Mouse (Mus musculus) heart, embryonic 16.5 days (tissue): ENCODE measurements at regions not wholly inside any gene's neighbourhood (a gene's known extent, or its start where the extent isn't known, plus 50 kb on each side); places are given as distances from the start of the nearest gene placed in this dataset.

ENCODE experiments used
- ATAC-seq: fragments of 200-750 bp; cut with Nextera tagmentation; replicated peaks from 2 replicates; pipeline ENCODE4 v1.8.0; 2017; ENCODE audit warnings: moderate number of reproducible peaks; ENCODE audit not compliant: insufficient read depth, low FRiP score; ENCODE audit errors: extremely low read depth
- H3K27ac ChIP-seq: fragments of 300-500 bp; sonication (generic); 2 replicates; pipeline ENCODE4 v1.5.1; 2014; ENCODE audit warnings: mild to moderate bottlenecking, low read length, control low read depth, moderate library complexity
- H3K27me3 ChIP-seq: fragments of 300-500 bp; sonication (generic); 2 replicates; pipeline ENCODE4 v1.6.1; 2014; ENCODE audit warnings: low read length, mixed read lengths; ENCODE audit not compliant: control insufficient read depth, insufficient read depth
- H3K36me3 ChIP-seq: fragments of 300-500 bp; sonication (generic); 2 replicates; pipeline ENCODE4 v1.6.1; 2014; ENCODE audit not compliant: control insufficient read depth, insufficient read depth
- H3K4me1 ChIP-seq: fragments of 300-500 bp; sonication (generic); 2 replicates; pipeline ENCODE4 v1.6.1; 2014; ENCODE audit warnings: low read length, mixed read lengths; ENCODE audit not compliant: control insufficient read depth, insufficient read depth
- H3K4me2 ChIP-seq: fragments of 300-500 bp; sonication (generic); 2 replicates; pipeline ENCODE4 v1.6.1; 2014; ENCODE audit warnings: low read depth, mild to moderate bottlenecking, control low read depth, low read length
- H3K4me3 ChIP-seq: fragments of 300-500 bp; sonication (generic); 2 replicates; pipeline ENCODE4 v1.5.1; 2014; ENCODE audit warnings: mild to moderate bottlenecking, control low read depth, low read length
- H3K9ac ChIP-seq: fragments of 300-500 bp; sonication (generic); 2 replicates; pipeline ENCODE4 v1.6.1; 2014; ENCODE audit warnings: low read length, control low read depth
- H3K9me3 ChIP-seq: fragments of 300-500 bp; sonication (generic); replicated peaks from 2 replicates; pipeline ENCODE4 v1.6.1; 2016; ENCODE audit warnings: low read length; ENCODE audit not compliant: control insufficient read depth
- WGBS: fragments of 180-500 bp; shearing (Covaris S2); extraction: QIAGEN DNeasy Blood & Tissue Kit; methylation state at CpG from one replicate; pipeline ENCODE4 v1.1.7; 2014; 5-methylcytosine and 5-hydroxymethylcytosine counted together

GRCm38 (mm10) chr8:109012655-109013054 is 481.2 kb upstream of the Pmfbp1 start:
- no peak overlapping the region for H3K4me3 ChIP-seq
- H3K9ac ChIP-seq, result no peak overlapping the region
- no peaks in the 10 kb centered on the region for H3K4me1 ChIP-seq
- H3K9me3 ChIP-seq, result no peaks in the 10 kb centered on the region
- 54% methylated on average over 8 of the region's 8 CpGs for WGBS
- no peaks in the 10 kb centered on the region for H3K36me3 ChIP-seq
- H3K4me2 ChIP-seq, result no peak overlapping the region
- ATAC-seq, result no peak
- H3K27me3 ChIP-seq, result no peaks in the 10 kb centered on the region
- H3K27ac ChIP-seq, result no peak overlapping the region

GRCm38 (mm10) chr8:109013577-109013976 is 480.2 kb upstream of the Pmfbp1 start:
- Histone ChIP-seq H3K4me3 (no peak overlapping the region), H3K9ac (no peak overlapping the region), H3K27ac (no peak overlapping the region), H3K9me3 (no peaks in the 10 kb centered on the region), H3K27me3 (no peaks in the 10 kb centered on the region), H3K36me3 (no peaks in the 10 kb centered on the region), H3K4me2 (no peak overlapping the region), H3K4me1 (no peaks in the 10 kb centered on the region)
- ATAC-seq, result no peak
- 71% methylated on average over 7 of the region's 7 CpGs for WGBS

- 58% methylated on average over 7 of the region's 7 CpGs for WGBS
Observed at GRCm38 (mm10) chr8:109014746-109015145, 479.1 kb upstream of the Pmfbp1 start.

GRCm38 (mm10) chr8:109019565-109019964 is 474.3 kb upstream of the Pmfbp1 start:
- no peak for ATAC-seq
- Histone ChIP-seq H3K27ac (no peak overlapping the region), H3K4me3 (no peak overlapping the region), H3K27me3 (no peaks in the 10 kb centered on the region), H3K4me1 (no peaks in the 10 kb centered on the region), H3K9me3 (no peaks in the 10 kb centered on the region), H3K9ac (no peak overlapping the region), H3K36me3 (no peaks in the 10 kb centered on the region), H3K4me2 (no peak overlapping the region)
- 74% methylated on average over 7 of the region's 7 CpGs for WGBS

More at GRCm38 (mm10) chr8:109014746-109015145, 479.1 kb upstream of the Pmfbp1 start:
- Histone ChIP-seq H3K9ac (no peak overlapping the region), H3K27ac (no peak overlapping the region), H3K4me1 (no peaks in the 10 kb centered on the region), H3K9me3 (no peaks in the 10 kb centered on the region), H3K36me3 (no peaks in the 10 kb centered on the region), H3K4me3 (no peak overlapping the region), H3K27me3 (no peaks in the 10 kb centered on the region), H3K4me2 (no peak overlapping the region)
- ATAC-seq, result no peak

GRCm38 (mm10) chr8:109020102-109020501 is 473.7 kb upstream of the Pmfbp1 start:
- Histone ChIP-seq H3K27me3 (no peaks in the 10 kb centered on the region), H3K4me1 (no peaks in the 10 kb centered on the region), H3K36me3 (no peaks in the 10 kb centered on the region), H3K9ac (no peak overlapping the region), H3K4me2 (no peak overlapping the region), H3K27ac (no peak overlapping the region), H3K4me3 (no peak overlapping the region), H3K9me3 (no peaks in the 10 kb centered on the region)
- no peak for ATAC-seq
- WGBS, result 87% methylated on average over 4 of the region's 4 CpGs

GRCm38 (mm10) chr8:109027923-109028322 is 465.9 kb upstream of the Pmfbp1 start:
- Histone ChIP-seq H3K36me3 (no peaks in the 10 kb centered on the region), H3K4me2 (no peak overlapping the region), H3K9ac (no peak overlapping the region), H3K27me3 (no peaks in the 10 kb centered on the region), H3K27ac (no peak overlapping the region), H3K9me3 (no peaks in the 10 kb centered on the region), H3K4me1 (no peaks in the 10 kb centered on the region), H3K4me3 (no peak overlapping the region)
- 89% methylated on average over 8 of the region's 8 CpGs for WGBS
- ATAC-seq, result no peak

GRCm38 (mm10) chr8:109053608-109054007 is 440.2 kb upstream of the Pmfbp1 start:
- no peak for ATAC-seq
- no peaks in the 10 kb centered on the region for H3K4me1 ChIP-seq
- no peaks in the 10 kb centered on the region for H3K36me3 ChIP-seq
- WGBS, result 70% methylated on average over 4 of the region's 4 CpGs
- no peak overlapping the region for H3K9ac ChIP-seq
- no peaks in the 10 kb centered on the region for H3K27me3 ChIP-seq
- H3K4me2 ChIP-seq, result no peak overlapping the region
- H3K9me3 ChIP-seq, result peaks cover 8% of the 10 kb centered on the region
- H3K4me3 ChIP-seq, result no peak overlapping the region
- no peak overlapping the region for H3K27ac ChIP-seq

- no peak for ATAC-seq
- no peaks in the 10 kb centered on the region for H3K27me3 ChIP-seq
- 74% methylated on average over 5 of the region's 5 CpGs for WGBS
- H3K9me3 ChIP-seq, result no peaks in the 10 kb centered on the region
- H3K4me1 ChIP-seq, result no peaks in the 10 kb centered on the region
- no peak overlapping the region for H3K27ac ChIP-seq
- H3K4me3 ChIP-seq, result no peak overlapping the region
- no peak overlapping the region for H3K9ac ChIP-seq
- H3K4me2 ChIP-seq, result no peak overlapping the region
- H3K36me3 ChIP-seq, result no peaks in the 10 kb centered on the region
Observed at GRCm38 (mm10) chr8:109059152-109059551, 434.7 kb upstream of the Pmfbp1 start.

- Histone ChIP-seq H3K36me3 (no peaks in the 10 kb centered on the region), H3K27me3 (no peaks in the 10 kb centered on the region), H3K4me2 (no peak overlapping the region), H3K4me3 (no peak overlapping the region), H3K27ac (no peak overlapping the region), H3K9ac (no peak overlapping the region), H3K4me1 (no peaks in the 10 kb centered on the region), H3K9me3 (no peaks in the 10 kb centered on the region)
- ATAC-seq, result no peak
Observed at GRCm38 (mm10) chr8:109062376-109062775, 431.5 kb upstream of the Pmfbp1 start.

- Histone ChIP-seq H3K9ac (no peak overlapping the region), H3K27me3 (no peaks in the 10 kb centered on the region), H3K4me2 (no peak overlapping the region), H3K4me1 (no peaks in the 10 kb centered on the region), H3K27ac (no peak overlapping the region), H3K9me3 (no peaks in the 10 kb centered on the region), H3K36me3 (no peaks in the 10 kb centered on the region), H3K4me3 (no peak overlapping the region)
- WGBS, result 88% methylated on average over 4 of the region's 4 CpGs
- ATAC-seq, result no peak
Observed at GRCm38 (mm10) chr8:109073715-109074114, 420.1 kb upstream of the Pmfbp1 start.
